Comparison of ENCODE assay signal across 12 mouse cellular contexts in the genomic region with DNA sequence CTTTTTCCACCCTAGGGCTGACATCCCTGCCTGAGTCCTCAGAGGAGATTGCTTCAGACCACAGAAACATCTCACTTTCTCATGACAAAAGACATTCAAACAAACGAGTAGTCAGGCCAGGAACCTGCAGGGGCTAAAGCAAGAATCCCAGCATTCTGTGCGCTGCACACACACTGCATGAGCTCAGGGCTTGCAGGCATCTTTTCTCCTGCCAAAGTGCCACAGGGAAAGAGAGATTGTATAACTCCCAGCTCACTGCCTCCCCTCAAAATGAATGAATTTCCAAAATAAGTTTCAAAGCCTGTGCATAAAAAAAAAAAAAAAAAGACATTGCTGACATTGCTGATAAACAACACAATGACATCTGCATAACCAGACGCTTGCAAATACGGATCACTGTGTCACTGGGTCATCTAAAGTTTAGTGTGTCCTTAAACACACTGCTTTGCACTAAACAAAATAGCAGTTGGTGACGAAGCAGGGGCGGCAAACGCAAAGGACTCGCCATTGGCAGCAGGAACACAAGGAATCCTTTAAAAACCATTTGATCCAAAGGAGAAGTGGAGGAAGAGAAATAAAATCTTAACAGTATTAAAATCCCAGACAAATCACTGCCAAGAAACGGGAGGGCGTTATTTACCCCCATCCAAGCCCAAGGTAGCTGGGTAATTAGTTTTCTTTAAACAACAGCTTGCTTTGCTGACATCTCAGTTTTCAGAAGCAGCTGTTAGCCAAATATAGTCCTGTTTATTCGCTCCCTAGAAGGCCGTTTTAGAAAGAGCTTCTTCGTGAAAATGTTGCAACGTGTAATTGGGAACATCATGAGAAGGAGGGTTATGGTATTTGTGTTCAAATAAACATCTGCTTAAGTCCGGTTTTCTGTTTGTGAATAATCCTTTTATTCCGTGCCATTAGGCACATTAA. TPM values are rescaled to one million over a fixed set of nuclear protein-coding genes. Genes with fewer than 3 reads are reported as not detected.
DNase-seq lines count a peak whose midpoint lies in the region; ATAC-seq and TF ChIP-seq lines count a peak whose summit lies in the region.
"Had no signal": no experiment of that assay in that cellular context is flagged by ENCODE, and none has a peak within 500 bp of the region (broad histone marks: within the 10 kb centered on the region; RNA-seq: fewer than 3 reads in every experiment).

No protein-coding gene starts in this region.

- intact Hi-C loops in gastrocnemius, postnatal 36 days (cut with DNase I), result no loop called here

- H3K4me1 ChIP-seq in hindbrain, embryonic 14.5 days (replicated peaks; ENCODE audit: control insufficient read depth, insufficient read depth, low read length), result no peaks in the 10 kb centered on the region
- no peaks in the 10 kb centered on the region for H3K4me1 ChIP-seq in hindbrain, embryonic 12.5 days
- no peaks in the 10 kb centered on the region for H3K4me1 ChIP-seq in midbrain, embryonic 12.5 days
- H3K4me1 ChIP-seq in midbrain, embryonic 16.5 days (ENCODE audit: control insufficient read depth, insufficient read depth, low read length), result peaks cover 6% of the 10 kb centered on the region
- no peaks in the 10 kb centered on the region; the same call in 1 of the 2 replicates for H3K4me1 ChIP-seq in hindbrain, embryonic 16.5 days (ENCODE audit: control insufficient read depth, insufficient read depth, low read depth, low read length)
- peaks cover 20% of the 10 kb centered on the region for H3K4me1 ChIP-seq in olfactory bulb, adult 2 months (ENCODE audit: control insufficient read depth, insufficient read depth, low read length)

- ATAC-seq in hindbrain, embryonic 14.5 days (ENCODE audit: low FRiP score), result no peak
- no peak for ATAC-seq in hindbrain, embryonic 12.5 days (ENCODE audit: low FRiP score)
- ATAC-seq in midbrain, embryonic 12.5 days (ENCODE audit: low FRiP score, low read depth), result no peak
- no peak for ATAC-seq in midbrain, embryonic 16.5 days
- ATAC-seq in hindbrain, embryonic 16.5 days, result peak; percentile 39; the same call in 1 of the 2 replicates

- H3K27ac ChIP-seq in hindbrain, embryonic 14.5 days, result peak overlapping the region; percentile 51; the same call in 1 of the 2 replicates
- no peak overlapping the region for H3K27ac ChIP-seq in hindbrain, embryonic 12.5 days
- H3K27ac ChIP-seq in midbrain, embryonic 12.5 days (replicated peaks), result peak overlapping the region; percentile 20; the same call in 1 of the 2 replicates
- H3K27ac ChIP-seq in midbrain, embryonic 16.5 days (ENCODE audit: low read length), result no peak overlapping the region
- H3K27ac ChIP-seq in hindbrain, embryonic 16.5 days (ENCODE audit: low read depth, low read length), result peak overlapping the region; percentile 30; the same call in 1 of the 2 replicates
- peak overlapping the region; percentile 69 for H3K27ac ChIP-seq in olfactory bulb, adult 2 months (ENCODE audit: insufficient read depth, low read depth, low read length)
- H3K27ac ChIP-seq: heart, adult 2 months had no signal

- 0 out of 2 replicates have a peak overlapping the region, but pooled peaks have one; percentile 3 for H3K4me2 ChIP-seq in hindbrain, embryonic 14.5 days (replicated peaks)
- no peak overlapping the region for H3K4me2 ChIP-seq in hindbrain, embryonic 12.5 days (replicated peaks)
- no peak overlapping the region for H3K4me2 ChIP-seq in midbrain, embryonic 12.5 days (replicated peaks)
- H3K4me2 ChIP-seq in midbrain, embryonic 16.5 days (ENCODE audit: low read length), result no peak overlapping the region
- no peak overlapping the region for H3K4me2 ChIP-seq in hindbrain, embryonic 16.5 days (ENCODE audit: low read length)

- H3K36me3 ChIP-seq in hindbrain, embryonic 14.5 days (replicated peaks; ENCODE audit: control insufficient read depth, insufficient read depth), result no peaks in the 10 kb centered on the region
- H3K36me3 ChIP-seq in hindbrain, embryonic 12.5 days, result peaks cover 25% of the 10 kb centered on the region
- peaks cover 38% of the 10 kb centered on the region for H3K36me3 ChIP-seq in midbrain, embryonic 12.5 days
- no peaks in the 10 kb centered on the region for H3K36me3 ChIP-seq in midbrain, embryonic 16.5 days (ENCODE audit: control insufficient read depth, insufficient read depth, low read length)
- no peaks in the 10 kb centered on the region for H3K36me3 ChIP-seq in hindbrain, embryonic 16.5 days (ENCODE audit: control insufficient read depth, insufficient read depth, low read length)

- H3K9me3 ChIP-seq in hindbrain, embryonic 14.5 days (ENCODE audit: control insufficient read depth, low read length), result no peaks in the 10 kb centered on the region
- no peaks in the 10 kb centered on the region for H3K9me3 ChIP-seq in hindbrain, embryonic 12.5 days (replicated peaks)
- H3K9me3 ChIP-seq in midbrain, embryonic 12.5 days, result no peaks in the 10 kb centered on the region
- no peaks in the 10 kb centered on the region for H3K9me3 ChIP-seq in midbrain, embryonic 16.5 days (replicated peaks; ENCODE audit: control insufficient read depth, low read length, poor library complexity, severe bottlenecking)
- H3K9me3 ChIP-seq in hindbrain, embryonic 16.5 days (ENCODE audit: control insufficient read depth, low read length), result no peaks in the 10 kb centered on the region

- WGBS in hindbrain, embryonic 14.5 days, result 58% methylated on average over 16 of the region's 16 CpGs
- WGBS in hindbrain, embryonic 12.5 days, result 82% methylated on average over 16 of the region's 16 CpGs
- WGBS in midbrain, embryonic 12.5 days, result 75% methylated on average over 16 of the region's 16 CpGs
- 58% methylated on average over 16 of the region's 16 CpGs for WGBS in midbrain, embryonic 16.5 days
- 48% methylated on average over 16 of the region's 16 CpGs for WGBS in hindbrain, embryonic 16.5 days
- 13% methylated on average over 16 of the region's 16 CpGs for WGBS in olfactory bulb, adult 2 months

- H3K4me3 ChIP-seq in hindbrain, embryonic 14.5 days (replicated peaks; ENCODE audit: low read length), result no peak overlapping the region
- no peak overlapping the region for H3K4me3 ChIP-seq in hindbrain, embryonic 12.5 days
- H3K4me3 ChIP-seq in midbrain, embryonic 12.5 days, result no peak overlapping the region
- H3K4me3 ChIP-seq in midbrain, embryonic 16.5 days (ENCODE audit: low read depth, low read length), result no peak overlapping the region
- no peak overlapping the region for H3K4me3 ChIP-seq in hindbrain, embryonic 16.5 days (ENCODE audit: low read length)
- H3K4me3 ChIP-seq in olfactory bulb, adult 2 months (ENCODE audit: insufficient read depth, low read depth, low read length), result no peak overlapping the region
- H3K4me3 ChIP-seq: erythroblast, embryonic 14.5 days; heart, adult 2 months had no signal

- no peak for TF ChIP-seq CTCF in olfactory bulb, adult 2 months (IDR thresholded peaks at IDR 0.05; ENCODE audit: insufficient read depth, low read depth, low read length)

- no peaks in the 10 kb centered on the region for H3K27me3 ChIP-seq in hindbrain, embryonic 14.5 days (ENCODE audit: control insufficient read depth, insufficient read depth, low read length)
- H3K27me3 ChIP-seq in hindbrain, embryonic 12.5 days, result no peaks in the 10 kb centered on the region
- no peaks in the 10 kb centered on the region for H3K27me3 ChIP-seq in midbrain, embryonic 12.5 days
- H3K27me3 ChIP-seq in midbrain, embryonic 16.5 days (ENCODE audit: control insufficient read depth, insufficient read depth, low read depth, low read length), result no peaks in the 10 kb centered on the region
- no peaks in the 10 kb centered on the region for H3K27me3 ChIP-seq in hindbrain, embryonic 16.5 days (replicated peaks; ENCODE audit: control insufficient read depth, insufficient read depth, low read length)

- no peak overlapping the region for H3K9ac ChIP-seq in hindbrain, embryonic 14.5 days
- no peak overlapping the region for H3K9ac ChIP-seq in hindbrain, embryonic 12.5 days
- H3K9ac ChIP-seq in midbrain, embryonic 12.5 days (replicated peaks), result no peak overlapping the region
- no peak overlapping the region for H3K9ac ChIP-seq in midbrain, embryonic 16.5 days (ENCODE audit: low read depth, low read length)
- H3K9ac ChIP-seq in hindbrain, embryonic 16.5 days (ENCODE audit: low read depth, low read length), result no peak overlapping the region

- no peak for TF ChIP-seq POLR2A in olfactory bulb, adult 2 months (IDR thresholded peaks at IDR 0.05; ENCODE audit: insufficient read depth, low read depth, low read length)

- DNase-seq in hindbrain, embryonic 14.5 days (ENCODE audit: low spot score), result no peak
- DNase-seq in gastrocnemius, postnatal 36 days, result no peak
- no peak for DNase-seq in urinary bladder, postnatal 36 days (ENCODE audit: low spot score in 2 of 2)
- DNase-seq: heart, adult 2 months; right cerebral cortex, postnatal 14 days had no signal

RNA-seq across cellular contexts. Expression of gene Cdk1, which starts 18.2 kb away (rescaled TPM):
- polyA plus RNA-seq in hindbrain, embryonic 14.5 days (2014; fragmentation: Nextera tagmentation; extraction: Ambion mirVana), result 83.3 and 89.3 TPM in 2 replicates
- 210 and 220 TPM in 2 replicates for polyA plus RNA-seq in hindbrain, embryonic 12.5 days (2016; fragmentation: Nextera tagmentation; extraction: Ambion mirVana)
- 288 and 297 TPM in 2 replicates for polyA plus RNA-seq in midbrain, embryonic 12.5 days (2016; fragmentation: Nextera tagmentation; extraction: Ambion mirVana)
- polyA plus RNA-seq in midbrain, embryonic 16.5 days (2015; fragmentation: Nextera tagmentation; extraction: Ambion mirVana), result 31.9 and 49.3 TPM in 2 replicates
- 82.9 and 89.3 TPM in 2 replicates for polyA plus RNA-seq in hindbrain, embryonic 16.5 days (2015; fragmentation: Nextera tagmentation; extraction: Ambion mirVana)
- not detected in 2 replicates for polyA plus RNA-seq in olfactory bulb, adult 2 months (2012; ENCODE audit: insufficient read depth, insufficient read length, low replicate concordance, missing spikeins)
- 1 to 10 TPM in 1 of 2 experiments, under 1 TPM in 1; 0.86 to 1.6 TPM for total RNA-seq in gastrocnemius, postnatal 36 days (2021)
- total RNA-seq: left cerebral cortex, adult 18-20 months had no signal

Comparison
In these comparisons a context has a peak if more than half of its experiments do, and no peak if none do; other contexts are left out.
1. H3K27ac ChIP-seq: peak in hindbrain, embryonic 14.5 days (single experiment), midbrain, embryonic 12.5 days (single experiment), hindbrain, embryonic 16.5 days (single experiment) and olfactory bulb, adult 2 months (single experiment); none in hindbrain, embryonic 12.5 days (single experiment) and midbrain, embryonic 16.5 days (single experiment).